Mouse (Mus musculus) embryo, embryonic 10 days (tissue): ENCODE measurements around the gene Uqcc3.
A peak's percentile ranks its signal among the peaks of the same experiment; 100 is the strongest.
"Not testable (repeated sequence)": the region's sequence is repeated elsewhere in the genome, so short reads cannot be mapped to it uniquely, and the experiment has no call there.

Experiments used
- DNase-seq: peaks from one replicate; pipeline ENCODE4 v3.0.0-alpha.2; 2015; ENCODE audit warnings: low spot score

Uqcc3 gene

DNA sequence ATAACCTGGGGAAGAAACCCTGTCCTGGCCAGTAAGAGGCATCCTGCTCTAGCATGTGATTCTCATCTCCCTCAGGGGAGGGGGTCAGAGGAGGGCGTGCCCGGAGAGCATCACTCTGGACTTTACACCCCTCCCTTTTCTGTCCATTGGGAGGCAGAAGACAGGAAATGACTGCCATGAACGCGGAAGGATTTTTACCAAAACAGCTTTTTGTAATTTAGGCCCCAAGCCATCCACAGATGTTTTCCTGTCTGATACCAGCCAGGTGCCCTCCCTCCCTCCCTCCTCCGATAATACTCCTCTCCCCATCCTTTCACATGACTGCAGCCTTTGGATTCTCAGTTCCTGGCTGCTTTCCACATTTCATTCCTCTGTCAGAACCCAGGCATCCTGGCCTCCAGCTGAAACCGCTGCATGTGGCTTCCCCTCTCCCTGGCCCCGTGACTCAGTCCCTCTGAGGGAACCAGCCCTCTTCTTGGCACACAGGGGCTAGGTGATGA lies 30.3 kb downstream of the Uqcc3 start, which contains the start of gene Lrrn4cl:
TSS of gene Lrrn4cl (plus strand) at position 367 of the 500 bp plus-strand sequence.
- DNase-seq: peak; percentile 68

DNA sequence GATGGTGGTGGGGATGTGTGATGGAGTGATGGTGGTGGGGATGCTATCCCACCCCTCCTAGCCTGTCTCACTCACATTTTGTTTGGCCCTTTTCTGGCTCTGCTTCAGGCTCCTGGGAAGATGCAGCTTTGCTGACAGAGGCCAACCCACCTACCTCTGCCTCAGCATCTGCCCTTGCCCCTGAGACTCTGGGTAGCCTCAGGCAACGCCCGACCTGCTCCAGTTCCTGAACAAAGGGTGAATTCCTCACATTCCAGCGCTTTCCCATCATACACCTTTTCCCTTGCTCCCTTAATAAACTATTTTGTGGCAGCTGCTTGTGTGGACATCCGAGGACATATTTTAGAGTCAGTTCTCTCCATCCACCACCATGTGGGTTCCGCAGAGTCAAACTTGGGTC lies 32.4 kb downstream of the Uqcc3 start:
- no peak for DNase-seq

DNA sequence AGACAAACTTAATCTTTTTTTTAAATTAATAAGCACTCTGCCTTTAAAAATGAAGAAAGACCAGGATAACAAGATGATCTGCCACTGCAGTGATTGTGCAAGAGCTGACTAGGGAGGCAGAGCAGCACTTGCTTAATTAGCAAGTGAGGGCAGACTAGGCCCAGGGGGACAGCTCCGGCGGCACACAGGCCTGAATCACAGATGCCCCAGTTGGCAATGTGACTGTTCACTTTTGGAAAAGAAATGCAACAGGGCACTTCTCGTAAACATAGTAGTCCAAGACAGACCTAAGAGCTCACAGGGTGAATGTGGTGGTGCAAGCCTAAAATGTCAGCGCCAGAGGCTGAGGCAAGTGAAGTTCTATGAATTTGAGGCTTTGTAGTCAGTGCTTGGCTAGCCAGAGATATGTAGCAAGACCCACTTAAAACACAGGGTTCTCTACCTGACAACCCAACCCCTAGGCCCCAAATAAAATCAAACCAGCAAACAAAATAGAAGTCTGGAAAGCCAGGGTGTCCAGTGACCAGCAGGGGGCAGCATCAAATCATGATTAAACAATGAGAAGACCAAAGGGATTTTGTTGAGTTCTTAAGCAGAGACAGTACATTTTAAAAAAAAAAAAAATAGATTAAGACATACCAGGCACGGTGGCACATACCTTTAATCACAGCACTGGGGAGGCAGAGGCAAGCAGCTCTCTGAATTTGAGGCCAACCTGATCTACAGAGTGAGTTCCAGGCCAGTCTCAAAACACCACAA lies 36.2 kb downstream of the Uqcc3 start:
- peak; percentile 87 for DNase-seq

DNA sequence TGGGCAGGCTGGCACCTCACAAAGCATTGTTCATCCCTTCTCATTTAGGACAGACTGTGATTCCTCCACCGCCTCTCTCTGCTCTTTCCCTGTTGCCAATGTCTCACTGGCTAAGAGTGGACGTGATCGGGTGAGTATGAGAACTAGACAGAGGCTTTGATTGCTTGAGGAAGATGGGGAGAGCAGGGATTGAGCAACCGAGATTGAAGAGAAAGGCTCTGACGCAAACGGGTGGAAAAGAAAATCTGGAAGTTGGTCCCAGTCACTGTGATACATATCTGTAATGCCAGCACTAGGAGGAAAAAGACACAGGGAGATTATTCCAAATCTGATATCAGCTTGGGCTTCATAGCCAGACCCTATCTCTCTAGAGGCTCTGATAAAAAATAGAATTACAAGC lies 37.8 kb downstream of the Uqcc3 start:
- DNase-seq: no peak

DNA sequence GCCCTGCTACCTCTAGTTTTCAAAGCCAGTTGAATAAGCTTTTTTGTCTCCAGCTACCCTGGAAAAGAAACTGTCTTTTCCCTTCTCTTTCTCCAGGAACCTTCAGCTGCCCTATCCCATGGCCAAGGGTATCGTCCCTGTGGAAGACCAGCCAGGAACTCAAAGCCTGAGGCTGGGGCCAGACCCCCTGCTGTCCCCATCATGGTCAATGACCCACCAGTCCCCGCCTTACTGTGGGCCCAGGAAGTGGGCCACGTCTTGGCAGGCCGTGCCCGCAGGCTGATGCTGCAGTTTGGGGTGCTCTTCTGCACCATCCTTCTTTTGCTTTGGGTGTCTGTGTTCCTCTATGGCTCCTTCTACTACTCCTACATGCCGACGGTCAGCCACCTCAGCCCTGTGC lies 39.7 kb downstream of the Uqcc3 start:
- no peak for DNase-seq

DNA sequence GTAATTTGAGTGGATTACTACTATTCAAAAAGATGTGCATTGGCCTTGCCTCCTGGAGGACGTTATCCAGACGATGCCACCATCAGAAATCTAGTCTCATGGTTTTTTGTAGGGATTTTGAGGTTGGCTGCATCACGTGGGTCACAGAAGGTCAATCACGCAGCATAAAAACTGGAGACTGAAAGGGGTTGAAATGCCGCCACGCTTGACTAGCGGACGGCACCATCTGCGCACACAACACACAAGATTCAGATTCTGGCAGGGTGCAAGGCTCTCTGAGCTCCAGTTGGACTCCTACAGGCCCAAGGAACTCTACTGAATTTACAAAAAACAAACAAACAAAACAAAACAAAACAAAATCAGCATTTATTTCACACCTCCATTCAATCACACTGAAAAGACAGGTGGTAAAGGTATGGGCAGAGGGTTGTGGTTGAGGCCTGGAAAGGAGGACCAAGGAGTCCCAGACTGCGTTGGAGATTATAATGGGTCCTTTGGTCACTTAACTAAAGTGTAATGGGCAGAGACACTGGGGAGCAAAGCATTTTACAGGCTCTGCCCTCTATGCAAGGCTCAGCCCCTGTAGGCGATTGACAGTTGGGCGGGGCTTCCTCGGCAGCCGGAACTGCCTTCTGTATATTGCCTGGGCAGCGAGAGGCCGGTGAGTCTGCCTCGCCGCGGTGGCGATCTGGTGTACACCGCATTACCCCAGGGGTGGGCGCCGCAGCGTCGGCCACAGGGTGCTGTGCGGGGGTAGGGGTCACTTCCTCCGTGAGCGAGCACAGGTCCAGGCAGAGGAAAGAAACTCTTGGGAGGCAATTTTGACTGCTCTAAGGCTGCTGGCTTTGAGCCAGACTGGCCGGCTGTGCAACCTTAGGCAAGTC lies 40.6 kb downstream of the Uqcc3 start:
- peak; percentile 80 for DNase-seq

DNA sequence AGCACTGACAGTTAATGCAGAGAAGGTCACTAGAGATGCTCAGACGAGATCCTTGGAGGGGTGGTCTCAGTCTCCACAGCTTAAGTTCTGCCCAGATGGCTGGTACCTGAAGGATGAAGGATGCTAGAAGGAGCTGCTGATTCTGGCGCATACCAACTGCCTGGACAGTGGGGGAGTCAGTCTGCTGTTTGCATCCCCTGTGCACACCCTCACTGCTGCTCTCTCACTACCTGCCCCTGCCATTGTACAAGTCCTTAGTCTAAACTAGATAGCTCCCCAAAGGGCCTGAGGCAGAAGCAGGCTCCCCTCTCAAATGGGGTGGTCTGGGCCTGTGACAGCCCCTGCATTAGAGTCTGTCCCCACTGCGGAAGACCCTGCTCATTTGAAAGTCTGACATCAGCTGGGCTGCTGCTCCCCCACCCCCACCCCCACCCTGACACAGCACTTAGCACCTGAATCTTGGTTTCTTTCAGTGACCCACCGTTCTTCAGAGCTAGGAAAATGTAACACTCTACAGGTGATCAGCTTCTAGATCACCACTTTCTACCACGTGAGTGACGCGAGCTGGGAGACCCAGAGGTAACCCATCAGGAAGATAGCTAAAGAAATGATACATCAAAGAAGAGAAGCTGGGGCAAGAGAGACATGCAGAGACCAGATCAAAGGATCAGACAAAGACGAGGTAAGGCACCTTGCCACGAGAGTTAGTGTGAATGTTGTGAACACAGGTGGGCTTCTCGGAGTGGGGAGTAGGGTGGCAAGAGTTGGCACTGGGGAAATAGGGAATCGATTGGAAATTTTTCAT lies 41.4 kb downstream of the Uqcc3 start, which contains the start of gene Gng3:
TSS of gene Gng3 (minus strand) at position 92 of the 805 bp plus-strand sequence.
- peak; percentile 63 for DNase-seq

DNA sequence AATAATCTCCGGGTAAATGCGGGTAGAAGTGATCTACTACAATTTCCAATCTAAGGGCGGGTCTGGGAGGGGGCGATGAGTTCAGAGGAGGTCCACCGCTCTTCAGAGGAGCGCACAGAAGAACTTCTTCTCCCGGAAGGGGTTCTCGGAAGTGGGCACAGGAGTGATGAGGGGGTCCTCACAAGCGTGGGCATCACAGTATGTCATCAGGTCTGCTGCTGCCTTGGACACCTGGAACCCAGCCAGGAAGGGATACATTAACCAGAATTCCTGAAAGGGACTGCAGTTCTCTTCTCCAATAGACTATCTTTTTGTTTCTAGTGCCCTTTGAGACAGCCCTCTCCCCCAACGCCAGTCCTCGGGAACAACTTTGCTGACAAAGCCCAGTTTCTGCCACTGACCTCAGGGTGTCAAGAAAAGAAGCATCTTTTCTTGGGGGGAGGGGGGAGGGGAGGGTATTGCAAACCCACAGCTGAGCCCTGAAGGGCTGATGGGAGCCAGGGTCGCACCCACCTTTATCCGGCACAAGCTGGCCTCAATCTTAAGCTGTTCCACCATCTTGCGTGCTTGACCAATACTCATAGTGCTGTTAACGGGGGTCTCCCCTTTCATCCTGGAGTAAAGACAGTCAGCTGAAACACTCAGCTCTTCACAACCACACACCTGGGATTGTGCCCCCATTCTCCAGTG lies 42.5 kb downstream of the Uqcc3 start:
- no peak for DNase-seq

DNA sequence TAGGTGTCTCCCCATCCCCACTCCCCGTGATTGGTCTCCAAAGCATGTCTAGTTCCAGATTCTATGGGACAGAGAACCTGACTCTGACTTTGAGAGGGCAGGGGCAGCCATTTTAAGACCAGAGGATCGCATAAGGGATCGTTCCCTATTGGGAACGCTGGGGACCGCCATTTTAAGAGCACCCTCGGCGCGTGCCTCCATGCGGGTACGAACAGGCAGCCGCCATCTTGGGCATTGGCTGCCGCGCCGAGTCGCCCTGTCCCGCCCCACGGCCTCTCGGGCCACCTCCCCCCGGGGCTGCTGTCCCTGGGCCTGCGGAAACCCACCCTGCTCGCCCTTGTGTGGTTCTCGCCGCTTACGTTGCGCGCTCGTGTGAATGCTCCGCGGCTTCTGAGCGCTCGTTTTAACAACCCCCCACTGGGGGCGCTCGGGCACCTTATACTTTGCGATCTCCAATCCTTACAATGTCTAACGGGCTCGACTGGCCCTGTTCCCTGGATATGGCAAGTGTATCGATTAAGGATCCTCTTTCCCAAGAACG lies 43.4 kb downstream of the Uqcc3 start, which contains the start of gene Bscl2:
TSS of gene Bscl2 (plus strand) at position 217 of the 541 bp plus-strand sequence.
- DNase-seq: peak; percentile 92

DNA sequence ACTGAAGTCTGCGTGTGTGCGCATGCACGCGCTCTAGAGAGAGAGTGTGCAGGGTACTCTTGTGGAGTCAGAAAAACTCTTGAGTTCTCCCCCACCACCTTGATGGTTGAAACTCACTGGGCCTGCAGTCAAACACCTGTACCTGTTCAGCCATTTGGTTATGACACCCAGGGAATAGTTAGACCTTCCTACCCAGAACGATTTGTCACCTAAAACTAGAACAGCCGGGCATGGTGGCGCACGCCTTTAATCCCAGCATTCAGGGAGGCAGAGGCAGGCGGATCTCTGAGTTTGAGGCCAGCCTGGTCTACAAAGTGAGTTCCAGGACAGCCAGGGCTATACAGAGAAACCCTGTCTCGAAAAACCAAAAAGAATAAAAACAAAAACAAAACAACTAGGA lies 44.4 kb downstream of the Uqcc3 start:
- not testable (repeated sequence) for DNase-seq

DNA sequence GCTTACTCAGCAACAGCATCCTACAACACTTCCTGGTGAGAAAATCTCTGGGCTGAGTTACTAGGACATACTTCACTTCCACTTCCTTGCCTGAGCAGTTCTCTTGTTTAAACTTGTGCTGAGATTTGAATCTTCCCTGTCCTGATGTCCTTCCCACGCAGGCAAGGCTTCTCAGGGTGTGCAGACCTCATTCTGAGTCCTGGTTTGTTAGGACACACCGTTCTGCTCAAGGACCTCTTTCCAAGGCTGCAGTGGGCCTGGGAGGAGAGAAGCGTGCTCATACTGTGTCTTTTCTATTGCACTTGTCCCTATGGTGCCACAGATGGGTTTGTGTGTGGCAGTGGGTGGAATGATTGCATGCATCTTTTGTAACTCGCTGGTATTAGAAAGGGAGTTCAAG lies 47.8 kb downstream of the Uqcc3 start:
- no peak for DNase-seq

DNA sequence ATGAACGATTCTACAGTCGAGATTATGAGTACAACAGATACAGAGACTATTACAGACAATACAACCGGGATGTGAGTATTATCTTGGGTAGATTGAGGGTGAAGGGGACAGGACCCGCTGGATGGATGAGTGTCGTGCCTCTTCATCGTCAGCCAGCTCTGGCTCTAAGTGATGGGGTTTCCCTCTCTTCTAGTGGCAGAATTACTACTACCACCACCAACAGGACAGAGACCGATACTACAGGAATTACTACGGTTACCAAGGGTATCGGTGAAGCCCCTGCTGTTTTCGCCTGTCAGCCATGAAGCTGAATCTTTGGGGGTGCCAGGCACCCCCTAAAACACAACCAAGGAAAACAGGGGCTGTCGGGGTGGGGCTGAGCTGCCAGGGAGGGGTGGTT lies 49.5 kb downstream of the Uqcc3 start:
- no peak for DNase-seq

DNA sequence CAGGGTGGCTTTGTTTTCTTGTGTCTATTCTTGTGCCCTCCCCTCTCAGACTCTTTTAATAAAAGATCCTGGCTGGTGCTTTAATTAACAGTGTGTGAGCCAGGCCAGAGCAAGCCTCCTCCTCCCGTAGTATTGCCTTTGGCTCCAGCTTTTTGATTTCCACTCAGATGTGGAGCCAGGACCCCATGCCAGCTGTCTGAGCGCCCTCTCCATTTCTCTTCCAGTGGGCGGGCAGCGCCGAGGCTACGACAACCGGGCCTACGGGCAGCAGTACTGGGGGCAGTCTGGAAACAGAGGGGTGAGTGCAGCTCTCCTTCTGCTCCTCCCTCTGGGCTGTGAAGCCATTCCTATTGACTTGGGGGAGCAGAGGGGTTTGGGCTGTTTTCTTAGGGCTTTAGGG lies 50.1 kb downstream of the Uqcc3 start:
- no peak for DNase-seq
